Mouse (Mus musculus) thymus, postnatal 36 days (tissue): ENCODE results near the gene Acan.

Source experiments
- DNase-seq, 2 experiments: peaks; one replicate each; pipeline ENCODE4 v3.0.0; 2022; ENCODE audit warnings: mixed read lengths in 2 of 2

Acan gene

DNA sequence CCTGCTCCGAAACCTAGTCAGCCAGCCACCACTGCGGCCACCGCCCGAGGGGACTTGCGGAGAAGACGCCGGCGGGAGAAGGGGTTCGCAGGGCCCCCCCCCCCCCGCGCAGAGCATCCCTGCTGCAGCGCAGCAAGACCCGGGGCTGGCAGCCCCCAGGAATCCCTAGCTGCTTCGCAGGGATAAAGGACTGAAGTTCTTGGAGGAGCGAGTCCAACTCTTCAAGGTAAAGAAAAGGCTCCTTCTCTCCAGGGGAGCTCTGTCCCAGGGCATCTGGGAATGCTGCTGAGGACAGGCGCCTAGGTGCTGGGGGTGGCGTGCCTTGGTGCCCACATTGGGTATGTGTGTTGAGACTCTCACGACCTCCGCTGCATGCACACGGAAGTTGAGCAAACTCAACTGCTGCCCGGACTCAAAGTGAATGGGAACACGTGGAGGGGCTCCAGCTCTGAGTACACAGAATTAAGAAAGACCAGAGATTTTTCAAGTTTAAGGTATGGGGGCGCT lies at the start of gene Acan:
TSS of gene Acan (plus strand) at position 101 of the 507 bp plus-strand sequence.
- peak in 1 of 2 experiments; percentile 7 for DNase-seq

DNA sequence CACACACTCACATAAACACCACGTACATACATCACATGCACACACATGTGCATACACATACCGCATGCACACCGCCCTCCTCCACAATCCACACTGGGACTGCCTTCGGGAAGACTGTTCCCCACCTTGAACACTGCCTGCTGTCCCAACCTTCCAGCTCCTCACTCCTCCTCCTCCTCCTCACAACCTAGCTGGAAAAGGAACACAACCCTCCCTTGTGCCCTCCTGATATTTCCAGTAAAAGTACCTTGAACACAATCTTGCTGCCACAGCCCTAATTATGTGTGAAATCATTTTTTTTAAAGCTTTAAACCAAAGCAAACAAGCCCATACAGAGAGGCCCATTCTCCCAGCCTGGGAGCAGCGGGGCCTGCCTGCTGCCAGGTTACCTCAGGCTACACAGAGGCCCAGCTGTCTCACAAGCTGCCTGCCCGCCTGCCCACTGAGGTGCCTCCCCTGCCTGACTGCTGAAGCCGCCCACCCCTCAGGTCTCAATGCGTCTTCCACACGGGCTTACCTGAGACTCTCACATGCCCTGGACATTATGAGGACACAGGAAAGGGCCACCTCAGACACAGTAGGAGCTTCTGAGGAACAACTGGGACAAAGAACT lies 31.9 kb upstream of the Acan start:
- no peak for DNase-seq

DNA sequence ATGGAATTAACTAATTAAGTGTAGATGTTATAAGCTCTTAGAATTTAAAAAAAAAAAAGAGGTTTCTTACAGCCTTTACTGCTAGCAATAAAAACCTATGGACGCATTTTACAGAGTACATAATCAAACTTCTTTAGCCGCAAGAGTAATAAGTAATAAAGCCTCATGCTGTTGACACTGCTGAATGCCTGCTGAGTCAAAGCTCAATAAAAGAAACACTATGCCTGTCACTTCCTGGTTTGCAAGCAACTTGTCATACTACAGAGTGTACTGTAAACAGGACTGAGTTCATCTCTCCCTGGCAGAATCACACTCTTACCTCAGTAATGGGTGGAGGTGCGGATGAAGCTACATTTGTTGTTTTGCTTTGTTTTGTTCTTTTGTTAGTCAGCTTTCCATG lies 24.1 kb upstream of the Acan start:
- no peak for DNase-seq

DNA sequence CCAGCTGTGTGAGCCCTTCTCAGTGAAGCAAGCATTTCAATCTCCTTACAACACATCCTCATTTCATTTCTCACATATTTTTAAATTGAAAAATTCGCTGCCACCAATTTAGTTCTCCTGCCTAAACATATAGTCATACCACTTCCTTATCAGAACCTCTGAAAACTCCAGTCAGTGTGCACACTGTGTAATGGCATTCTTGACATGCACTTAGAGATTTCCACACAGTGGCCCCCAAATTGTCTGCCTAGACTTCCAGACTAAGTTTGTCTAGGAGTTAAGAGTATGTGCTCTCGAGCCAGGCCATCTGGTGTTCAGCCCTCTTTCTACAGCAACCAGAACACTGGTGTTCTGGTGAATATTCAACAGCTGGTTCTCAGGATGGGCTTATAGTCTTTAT lies 19.5 kb upstream of the Acan start:
- DNase-seq, result no peak

DNA sequence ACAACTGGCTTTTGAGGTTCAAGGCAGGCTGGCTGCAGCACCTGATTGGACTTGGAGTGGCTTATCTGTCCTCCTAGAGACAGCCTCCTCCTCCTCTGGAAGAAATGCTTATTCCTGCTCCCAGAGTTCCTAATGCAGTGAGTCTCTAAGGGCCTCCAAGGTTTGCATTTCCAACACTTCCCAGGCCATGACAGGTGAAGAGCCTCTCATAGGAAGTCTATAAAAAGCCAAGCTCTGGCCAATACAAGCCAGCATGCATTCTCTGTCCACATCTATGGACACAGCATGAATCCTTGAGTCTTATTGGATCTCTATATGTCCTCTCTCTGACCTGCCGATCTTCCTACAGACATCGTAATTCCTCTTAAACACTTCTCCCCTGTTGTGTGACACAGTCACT lies 18.8 kb upstream of the Acan start:
- DNase-seq, result no peak

DNA sequence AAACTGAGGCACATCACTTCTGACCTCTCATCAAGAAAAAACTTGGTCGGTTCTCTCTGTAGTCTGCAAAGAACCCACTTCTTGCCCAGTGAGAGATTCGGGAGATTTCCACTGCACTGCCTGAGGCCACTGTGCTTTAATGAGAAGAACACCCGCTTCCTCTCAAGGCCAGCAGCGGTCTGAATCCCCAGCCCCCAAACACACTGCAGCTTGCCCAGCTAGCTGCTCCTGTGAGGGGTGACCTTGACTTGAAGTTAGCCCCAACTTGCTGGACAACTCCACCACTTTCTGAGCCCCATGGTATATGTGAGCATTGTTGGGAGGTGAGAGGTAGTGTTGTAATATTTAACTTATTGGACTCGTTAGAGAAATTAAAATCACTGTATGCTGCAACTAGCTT lies 1.2 kb upstream of the Acan start:
- DNase-seq, result no peak

DNA sequence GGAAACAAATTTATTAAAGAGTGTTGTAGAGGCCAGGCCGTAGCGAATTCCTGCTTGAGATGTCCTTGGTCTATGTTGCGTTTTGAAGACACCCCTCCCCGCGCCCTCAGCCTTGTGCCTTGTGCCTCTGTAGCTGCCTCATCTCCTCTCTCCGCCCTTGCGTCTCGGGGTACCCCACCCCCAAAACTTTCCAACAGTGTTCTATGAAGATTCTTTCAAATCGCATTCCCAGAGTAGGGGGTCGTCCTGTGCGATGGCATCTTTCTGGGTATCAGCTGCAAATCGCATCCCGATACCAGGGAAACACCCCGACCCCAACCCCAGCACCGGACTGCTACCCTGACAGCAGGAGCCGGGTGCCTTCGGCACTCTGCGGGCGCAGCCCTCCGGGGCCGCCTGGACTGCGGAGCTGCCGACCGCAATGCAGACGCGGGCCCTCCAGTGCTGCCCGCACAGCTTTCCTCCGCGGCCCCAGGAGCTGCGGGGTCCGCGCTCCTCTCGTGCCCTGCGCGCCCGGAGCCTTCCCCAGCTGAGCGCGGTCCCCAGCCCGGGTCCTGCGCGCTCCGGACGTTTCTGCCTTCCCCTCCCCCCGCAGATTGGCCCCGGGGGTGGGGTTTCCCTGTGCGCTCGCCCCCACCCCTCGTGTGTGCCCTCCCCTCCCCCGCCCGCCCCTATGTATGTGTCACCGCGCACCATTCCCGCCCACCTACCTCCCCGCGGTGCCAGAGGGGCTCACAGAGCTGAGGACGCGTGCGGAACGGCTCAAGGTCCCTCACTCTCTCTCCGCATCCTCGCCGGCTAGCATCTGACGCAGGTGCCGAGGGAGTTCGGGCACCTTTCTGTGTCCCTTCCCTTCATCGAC lies 531 bp upstream of the Acan start:
- peak in 1 of 2 experiments; percentile 11 for DNase-seq

DNA sequence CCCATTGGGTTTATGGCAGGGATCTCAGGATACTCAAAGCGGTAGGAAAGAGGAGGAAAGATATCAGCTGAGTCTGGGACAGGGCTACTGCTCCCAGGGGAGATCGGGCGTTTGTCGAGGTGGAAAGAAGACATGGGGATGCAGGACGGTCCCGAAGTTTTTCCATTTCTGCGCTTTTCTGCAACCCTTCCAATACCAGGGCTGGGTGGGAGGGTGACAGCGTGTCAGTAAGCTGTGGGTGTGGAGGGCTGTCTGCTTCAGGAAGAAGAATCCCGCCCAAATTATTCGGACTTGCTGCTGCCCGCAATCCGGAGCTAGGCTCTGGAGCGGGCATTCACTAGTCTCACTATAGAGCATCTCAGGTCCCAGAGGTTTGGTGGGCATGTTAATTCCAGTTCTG lies 828 bp downstream of the Acan start:
- no peak for DNase-seq

DNA sequence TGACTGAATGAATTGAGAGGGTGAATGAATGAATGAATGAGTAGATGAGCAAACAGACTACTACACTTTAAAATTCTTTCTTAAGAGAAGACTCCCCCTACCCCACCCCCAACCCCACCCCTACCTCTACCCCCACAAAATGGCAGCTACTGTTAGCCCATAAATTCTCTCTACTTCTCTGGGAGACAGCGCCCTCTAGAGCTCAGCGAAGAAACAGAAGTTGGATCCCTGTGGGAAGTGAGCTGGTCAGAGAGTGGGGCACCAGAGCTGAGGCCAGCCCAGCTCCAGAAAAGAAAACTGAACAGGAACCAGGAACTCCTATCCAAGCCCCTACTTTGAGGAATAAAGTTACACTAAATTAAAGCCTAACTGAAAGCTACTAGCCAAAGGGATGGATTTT lies 5.3 kb downstream of the Acan start:
- no peak for DNase-seq

DNA sequence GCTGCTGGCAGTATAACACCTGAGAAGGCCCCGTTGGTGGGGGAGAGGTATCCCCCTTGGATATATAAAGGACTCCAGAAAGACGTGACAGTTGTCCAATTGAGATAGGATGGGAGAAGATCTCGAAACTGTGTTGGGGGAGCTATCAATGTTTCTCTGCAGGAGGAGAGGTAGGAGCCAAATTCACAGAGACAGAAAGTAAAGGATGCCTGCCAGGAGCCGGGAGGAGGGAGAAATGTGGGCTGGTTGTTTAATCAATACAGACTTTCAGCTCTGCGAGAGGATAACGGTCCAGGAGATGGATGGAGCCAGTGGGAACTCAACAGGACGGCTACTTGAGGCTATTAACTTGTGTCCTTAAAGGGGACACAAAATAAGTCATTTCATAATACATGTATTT lies 14.2 kb downstream of the Acan start:
- DNase-seq, result no peak

DNA sequence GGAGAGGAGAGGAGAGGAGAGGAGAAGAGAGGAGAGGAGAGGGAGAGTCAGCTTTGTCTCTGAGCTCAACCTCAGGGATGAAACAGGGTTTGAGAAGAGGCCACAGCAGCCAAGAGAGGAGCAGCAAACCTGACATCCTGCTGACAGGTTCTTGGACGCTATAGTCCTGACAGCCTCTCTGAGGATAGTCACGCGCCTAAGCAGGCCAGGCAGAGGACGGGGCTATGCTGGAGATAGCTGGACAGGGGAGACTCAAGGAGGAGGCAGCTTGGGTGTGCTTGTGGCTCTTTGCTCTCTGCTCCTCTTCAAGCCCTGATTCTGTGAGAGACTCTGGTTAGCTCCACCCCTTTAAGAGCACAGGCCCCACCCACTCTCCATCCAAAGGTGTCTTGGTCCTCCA lies 14.9 kb downstream of the Acan start:
- no peak for DNase-seq

DNA sequence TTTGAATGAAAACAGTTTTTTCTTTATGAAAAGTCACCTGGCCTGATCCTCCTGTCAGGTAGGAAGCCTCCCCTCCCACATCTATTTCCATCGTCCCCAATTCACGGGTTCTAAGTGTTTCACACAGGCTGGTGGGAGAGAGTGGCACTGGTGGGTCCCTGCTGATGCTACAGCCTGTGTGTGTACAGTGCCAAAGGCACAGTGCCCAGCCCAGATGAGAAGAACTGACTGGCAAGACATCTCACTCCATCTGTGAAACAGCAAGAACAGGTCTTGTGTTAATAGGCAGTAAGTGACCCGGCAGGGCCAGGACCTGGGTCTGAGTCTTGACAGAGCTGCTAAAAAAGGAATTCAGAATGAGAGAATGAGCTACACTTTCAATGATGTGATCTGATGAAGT lies 25.9 kb downstream of the Acan start:
- no peak for DNase-seq

DNA sequence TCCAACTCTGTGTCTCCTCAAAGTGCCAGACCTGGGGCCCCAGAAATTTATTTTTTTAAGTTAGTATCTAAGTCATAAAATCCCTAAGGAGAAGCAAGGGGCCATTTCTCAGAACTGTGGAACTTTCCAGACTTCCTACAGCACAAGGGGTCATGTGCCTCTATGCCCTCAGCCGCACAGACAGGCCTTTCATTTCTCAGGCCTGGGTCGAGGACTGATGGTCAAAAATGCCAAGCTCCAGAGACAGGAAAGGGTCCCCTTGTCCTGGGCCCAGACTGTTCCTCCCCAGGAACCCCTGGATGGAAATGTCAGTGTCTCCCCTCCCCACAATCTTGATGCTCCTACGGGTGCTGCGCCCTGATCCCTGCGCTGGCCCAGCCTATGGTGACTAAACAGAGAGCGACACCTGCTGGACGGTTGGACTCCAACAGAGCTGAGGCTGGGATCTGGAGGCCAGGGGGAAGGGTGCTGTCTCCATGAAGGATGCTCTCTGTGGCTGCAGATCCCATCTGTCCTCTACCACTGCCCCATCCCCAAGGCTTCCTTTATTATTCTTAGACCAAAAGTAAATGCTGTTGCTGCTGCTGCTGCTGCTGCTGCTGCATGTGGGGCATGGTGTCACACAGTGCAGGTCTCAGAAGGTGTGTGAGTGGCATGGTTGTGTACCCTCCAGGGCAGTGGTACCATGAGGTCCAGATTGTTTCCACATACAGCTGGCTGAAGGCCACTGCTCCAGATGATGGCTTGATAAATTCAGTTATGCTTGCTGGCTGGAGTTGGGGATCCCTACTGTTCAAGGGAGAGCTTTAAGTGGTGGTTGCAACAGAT lies 27.5 kb downstream of the Acan start:
- peak; percentile 40 to 54 for DNase-seq

DNA sequence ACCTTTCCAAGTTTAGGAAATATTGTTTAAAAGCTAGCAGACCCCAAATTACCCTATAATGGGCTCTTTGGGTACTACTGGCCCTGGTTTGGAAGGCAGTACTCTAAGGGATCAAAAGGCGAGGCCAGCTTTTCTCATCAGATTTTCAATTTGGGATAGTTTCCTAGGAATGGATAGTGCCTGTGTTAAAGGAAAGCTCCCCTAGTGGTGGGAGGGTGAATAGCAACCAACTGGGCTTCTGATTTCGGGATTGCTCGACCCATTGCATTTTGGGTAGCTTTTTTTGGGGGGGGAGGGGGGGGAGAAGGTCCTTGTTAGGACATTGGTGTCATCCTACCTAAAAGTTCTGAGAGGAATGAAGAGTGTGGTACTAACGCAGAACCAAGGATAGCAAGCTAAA lies 35.8 kb downstream of the Acan start:
- DNase-seq, result peak in 1 of 2 experiments; percentile 15

DNA sequence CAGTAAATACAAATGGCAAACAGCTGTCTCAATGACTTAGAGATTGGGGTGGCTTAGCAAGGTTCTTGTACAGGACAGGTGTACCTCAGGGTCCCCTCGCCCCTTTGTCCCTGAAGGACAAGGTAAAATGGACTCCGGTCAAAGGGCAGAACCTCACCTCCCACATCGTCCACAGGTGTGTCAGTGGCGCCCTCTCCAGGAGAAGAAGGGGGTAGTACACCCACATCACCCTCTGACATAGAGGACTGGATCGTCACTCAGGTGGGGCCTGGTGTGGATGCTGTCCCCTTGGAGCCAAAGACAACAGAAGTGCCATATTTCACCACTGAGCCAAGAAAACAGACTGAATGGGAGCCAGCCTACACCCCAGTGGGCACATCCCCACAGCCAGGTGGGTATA lies 43.2 kb downstream of the Acan start:
- no peak for DNase-seq

DNA sequence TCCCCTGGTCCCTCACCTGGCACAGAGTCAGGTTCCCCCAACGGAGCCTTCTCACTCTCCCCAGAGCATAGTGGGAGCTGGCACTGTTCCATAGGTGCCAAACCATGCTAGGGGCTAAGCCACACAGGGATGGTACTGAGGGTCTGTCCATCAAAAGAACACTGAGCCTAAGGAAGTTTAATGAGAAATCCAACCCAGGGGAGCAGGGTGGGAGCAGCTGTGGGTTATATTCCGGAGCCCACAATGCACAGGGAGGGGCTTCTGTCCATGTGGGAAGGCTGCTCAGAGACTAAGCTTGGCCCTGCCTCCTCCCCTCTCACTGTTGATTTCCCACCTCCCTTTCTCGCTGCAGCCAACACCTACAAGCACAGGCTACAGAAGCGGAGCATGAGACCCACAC lies 60.6 kb downstream of the Acan start:
- DNase-seq, result no peak

DNA sequence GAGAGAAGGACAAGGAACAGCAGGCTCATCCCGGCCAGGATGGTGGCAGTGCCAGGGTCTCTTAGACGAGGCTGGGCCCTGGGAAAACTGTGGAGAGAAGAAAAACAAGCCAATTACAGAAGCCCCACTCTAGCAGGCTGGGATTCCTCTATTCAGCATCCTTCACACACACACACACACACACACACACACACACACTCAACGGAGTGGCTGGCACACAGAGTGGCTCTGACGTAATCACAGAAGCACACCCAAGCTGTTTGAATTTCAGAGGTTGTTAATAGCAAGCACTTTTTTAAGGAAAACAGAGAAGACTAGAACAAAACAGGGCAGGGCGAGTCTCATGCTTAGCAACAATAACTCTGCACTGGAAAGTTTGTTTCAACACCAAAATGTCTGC lies 70.2 kb downstream of the Acan start:
- DNase-seq, result no peak

DNA sequence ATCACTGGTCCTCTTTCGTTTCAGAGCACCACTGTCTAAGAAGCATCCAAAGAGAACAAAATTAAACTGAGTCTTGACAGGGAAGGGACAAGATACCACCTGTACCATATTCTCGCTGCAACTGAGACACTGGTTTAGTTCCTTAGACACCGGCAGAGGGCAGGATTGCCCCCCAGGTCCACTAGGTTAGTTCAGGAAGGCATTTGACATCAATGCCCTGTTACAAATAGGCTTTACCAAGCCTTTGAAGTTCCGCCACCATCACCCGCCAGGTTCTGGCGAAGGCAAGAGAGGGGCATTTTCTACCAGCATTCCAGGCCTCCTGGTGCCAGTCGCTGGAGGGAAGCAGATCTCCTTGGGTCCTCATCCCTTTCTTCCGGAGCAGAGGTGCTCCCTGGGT lies 76.6 kb downstream of the Acan start:
- DNase-seq, result no peak

DNA sequence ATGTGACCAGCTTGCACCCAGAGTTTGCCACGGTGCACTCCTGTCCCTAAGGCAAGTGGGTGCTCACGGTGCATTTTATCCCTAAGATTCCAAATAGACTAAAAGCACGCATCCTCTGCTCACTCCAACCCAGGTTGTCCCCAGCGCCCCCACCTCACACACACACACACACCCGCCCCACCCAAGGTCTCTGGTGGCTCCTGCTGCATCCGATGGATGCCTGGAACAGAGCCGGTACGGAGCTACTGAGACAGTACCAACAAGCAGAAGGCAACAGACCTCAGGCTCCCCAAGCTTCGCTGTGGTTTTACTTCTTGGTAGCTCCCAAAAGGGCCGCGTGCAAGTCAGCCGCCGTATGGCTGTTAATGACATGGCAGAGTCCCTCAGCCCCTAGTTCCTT lies 77.1 kb downstream of the Acan start:
- no peak for DNase-seq

DNA sequence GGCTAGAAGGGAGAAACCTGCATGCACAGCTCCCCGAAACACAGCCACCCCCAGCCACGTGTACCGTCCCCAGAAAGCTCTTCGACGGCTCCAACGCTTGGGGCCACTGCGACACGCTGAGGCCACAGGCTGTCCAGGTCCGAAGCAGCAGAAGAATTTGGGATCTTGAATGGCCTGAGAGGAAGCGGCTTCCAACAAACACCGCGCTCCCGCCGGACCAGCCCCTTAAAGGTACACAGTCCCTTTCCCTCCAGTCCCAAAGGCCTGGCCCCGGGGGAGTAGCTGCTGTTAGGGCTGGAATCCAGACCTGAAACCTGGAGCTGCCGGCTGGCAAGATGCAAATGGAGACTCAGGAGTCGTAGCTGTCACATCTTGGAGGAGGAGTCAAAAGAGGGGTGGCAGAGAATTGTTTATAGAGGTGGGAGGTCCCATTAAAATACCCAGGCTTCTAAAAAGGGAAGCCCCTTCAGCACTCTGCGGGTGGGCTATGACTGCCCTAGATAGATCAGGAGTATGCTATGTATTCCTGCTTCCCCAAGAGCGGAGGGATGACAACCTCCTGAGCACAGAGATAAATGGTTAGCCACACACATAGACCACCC lies 77.7 kb downstream of the Acan start, which contains the start of gene Hapln3:
TSS of gene Hapln3 (minus strand) at position 176 of the 602 bp plus-strand sequence.
- DNase-seq, result no peak

DNA sequence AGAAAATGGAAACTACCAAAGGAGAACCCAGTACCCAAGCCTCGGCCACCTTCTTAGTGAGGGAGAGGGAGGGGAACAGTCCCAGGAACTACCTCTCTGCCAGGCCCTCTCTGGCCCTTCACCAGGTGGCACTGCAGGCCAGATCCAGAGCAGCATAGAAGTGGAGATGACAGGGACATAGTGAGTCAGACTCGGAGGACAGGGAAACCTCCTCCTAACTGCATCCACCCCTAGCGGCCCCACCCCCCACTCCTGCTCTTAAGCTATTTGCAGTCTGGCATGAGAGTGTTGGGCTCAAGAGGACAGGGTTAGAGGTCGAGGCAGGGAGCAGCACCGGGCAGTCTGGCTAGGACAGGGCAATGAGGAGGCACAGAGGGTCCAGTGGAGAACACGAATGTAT lies 80.1 kb downstream of the Acan start:
- no peak for DNase-seq

DNA sequence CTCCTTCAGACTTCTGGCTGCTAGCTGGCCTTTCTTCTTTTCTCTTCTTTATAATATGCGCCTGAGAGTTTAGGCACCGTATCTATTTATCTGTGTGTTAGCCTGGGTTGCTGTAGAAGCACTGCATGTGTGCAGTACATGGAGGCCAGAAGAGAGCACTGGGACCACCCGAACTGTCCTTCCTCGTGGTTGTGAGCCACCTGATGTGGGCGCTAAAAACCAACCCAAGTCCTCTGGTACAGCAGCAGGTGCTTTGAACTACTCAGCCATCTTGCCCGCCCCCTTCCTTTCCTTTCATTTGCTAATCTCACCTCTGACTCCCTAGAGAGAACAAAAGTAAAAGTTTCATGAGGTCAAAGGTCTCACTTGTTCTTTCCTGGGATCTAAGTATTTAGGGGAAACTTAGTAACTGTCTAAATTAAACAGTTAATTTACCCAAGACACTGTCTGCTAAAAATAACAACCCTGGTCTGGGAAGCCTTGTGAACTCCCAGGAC lies 86.1 kb downstream of the Acan start:
- no peak for DNase-seq
